Mouse (Mus musculus): ENCODE data around the gene Dhrs3.

DNA sequence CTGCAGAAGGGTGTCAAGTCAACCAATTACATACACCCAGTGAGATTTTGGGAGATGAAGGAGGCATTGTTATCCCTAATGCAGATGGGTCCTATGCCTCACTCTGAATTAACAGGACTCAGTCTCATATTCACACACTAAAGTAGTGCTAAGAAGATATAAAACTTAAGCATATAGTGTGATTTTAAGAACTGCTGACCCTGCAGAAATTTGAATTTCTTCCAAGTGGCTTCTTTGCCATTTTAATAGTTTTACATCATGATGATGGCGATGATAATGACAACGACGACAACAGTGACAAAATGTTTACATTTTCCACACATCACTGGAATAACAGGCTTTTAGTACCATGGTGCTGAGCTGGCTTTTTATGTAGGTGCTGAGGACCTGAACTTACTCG is 24.0 kb upstream of the Dhrs3 start:
- TF ChIP-seq POLR2A (IDR thresholded peaks at IDR 0.05; ENCODE audit: low read depth, low read length) (no peak), CTCF (conservative IDR thresholded peaks at IDR 0.05; ENCODE audit: insufficient read depth, insufficient read length, low read depth, low read length) (no peak)
